Mouse (Mus musculus): Measurements from ENCODE around the gene Tmem184b. TPM values are rescaled to one million over a fixed set of nuclear protein-coding genes. Genes with fewer than 3 reads are reported as not detected.
A peak's percentile ranks its signal among the peaks of the same experiment; 100 is the strongest.

The Tmem184b gene
- polyA plus RNA-seq, 1 experiment from 2014 or later: 58.5 TPM

DNA sequence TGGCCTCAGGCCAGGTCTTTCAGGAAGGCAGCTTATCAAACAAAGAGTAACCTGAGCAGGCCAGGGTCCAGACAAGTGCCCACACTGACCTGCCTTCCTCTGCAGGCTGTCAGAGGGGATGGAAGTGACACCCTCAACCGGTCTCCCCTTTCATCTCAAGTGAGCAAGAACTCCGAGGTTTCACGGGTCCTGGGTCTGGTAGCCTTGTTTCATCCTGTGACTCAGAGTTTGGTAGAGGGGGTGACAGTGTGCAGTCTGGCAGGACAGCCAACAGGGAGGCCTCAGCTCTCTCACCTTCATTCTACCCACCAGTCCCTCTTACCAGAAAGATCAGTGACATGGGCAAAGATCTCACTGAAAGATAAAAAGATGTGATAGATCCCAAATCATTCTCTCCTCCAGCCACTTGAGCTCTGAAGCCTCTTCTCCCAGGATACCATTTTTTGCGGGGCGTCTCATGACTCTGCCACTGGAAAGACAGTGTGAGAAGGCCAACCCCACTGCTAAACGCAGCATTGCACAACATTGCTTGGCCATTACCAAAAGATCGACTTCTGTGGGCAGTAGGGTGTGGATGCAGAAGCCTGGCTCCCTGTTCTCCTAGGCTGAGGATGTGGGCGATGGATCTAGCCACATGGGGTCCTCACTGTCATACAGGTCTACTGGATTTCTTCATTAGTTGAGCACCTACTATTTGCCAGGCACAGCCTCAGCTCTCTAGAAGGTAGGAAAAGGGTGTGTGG is 57.1 kb downstream of the Tmem184b start, which contains the start of gene Maff:
TSS of gene Maff (plus strand) at position 571 of the 743 bp plus-strand sequence.
- Histone ChIP-seq H3K27me3 (replicated peaks) (no peaks in the 10 kb centered on the region), H3K36me3 (no peaks in the 10 kb centered on the region), H3K4me3 (replicated peaks) (peak within 1 kb of the TSS; percentile 76), H3K4me1 (peaks cover 16% of the 10 kb centered on the region), H3K9me3 (no peaks in the 10 kb centered on the region), H3K27ac (peak within 1 kb of the TSS; percentile 100), H3K9ac (peak within 1 kb of the TSS; percentile 73), H3K4me2 (peak within 1 kb of the TSS; percentile 86)
- WGBS: 53% methylated on average over 8 of the region's 8 CpGs
- ATAC-seq (ENCODE audit: insufficient read depth, low FRiP score, low read depth): no peak

DNA sequence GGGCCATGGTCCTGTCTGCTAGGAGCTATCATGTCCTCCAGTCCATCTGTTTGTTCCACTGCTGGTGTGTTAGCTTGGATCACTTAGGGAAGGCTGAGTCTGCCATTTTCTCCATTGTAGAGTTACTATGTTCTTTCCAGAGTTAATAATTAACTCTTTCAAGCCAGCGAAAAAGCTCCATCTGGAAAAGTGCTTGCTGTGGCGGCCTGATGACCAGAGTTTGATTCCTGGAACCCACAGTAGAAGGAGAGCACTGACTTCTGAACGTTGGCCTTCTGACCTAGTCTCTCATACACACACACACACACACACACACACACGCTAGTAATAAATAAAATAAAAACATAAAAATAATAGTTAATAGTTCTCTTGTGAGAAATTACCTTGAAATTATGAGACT is 58.7 kb downstream of the Tmem184b start:
- peaks cover 6% of the 10 kb centered on the region; the same call in 1 of the 2 replicates for H3K4me1 ChIP-seq
- H3K9me3 ChIP-seq: no peaks in the 10 kb centered on the region
- 63% methylated on average over 4 of the region's 4 CpGs for WGBS
- no peaks in the 10 kb centered on the region for H3K27me3 ChIP-seq (replicated peaks)
- ATAC-seq (ENCODE audit: insufficient read depth, low FRiP score, low read depth): no peak
- H3K4me3 ChIP-seq (replicated peaks): no peak overlapping the region
- no peaks in the 10 kb centered on the region for H3K36me3 ChIP-seq
- no peak overlapping the region for H3K9ac ChIP-seq
- H3K4me2 ChIP-seq: no peak overlapping the region
- no peak overlapping the region for H3K27ac ChIP-seq

DNA sequence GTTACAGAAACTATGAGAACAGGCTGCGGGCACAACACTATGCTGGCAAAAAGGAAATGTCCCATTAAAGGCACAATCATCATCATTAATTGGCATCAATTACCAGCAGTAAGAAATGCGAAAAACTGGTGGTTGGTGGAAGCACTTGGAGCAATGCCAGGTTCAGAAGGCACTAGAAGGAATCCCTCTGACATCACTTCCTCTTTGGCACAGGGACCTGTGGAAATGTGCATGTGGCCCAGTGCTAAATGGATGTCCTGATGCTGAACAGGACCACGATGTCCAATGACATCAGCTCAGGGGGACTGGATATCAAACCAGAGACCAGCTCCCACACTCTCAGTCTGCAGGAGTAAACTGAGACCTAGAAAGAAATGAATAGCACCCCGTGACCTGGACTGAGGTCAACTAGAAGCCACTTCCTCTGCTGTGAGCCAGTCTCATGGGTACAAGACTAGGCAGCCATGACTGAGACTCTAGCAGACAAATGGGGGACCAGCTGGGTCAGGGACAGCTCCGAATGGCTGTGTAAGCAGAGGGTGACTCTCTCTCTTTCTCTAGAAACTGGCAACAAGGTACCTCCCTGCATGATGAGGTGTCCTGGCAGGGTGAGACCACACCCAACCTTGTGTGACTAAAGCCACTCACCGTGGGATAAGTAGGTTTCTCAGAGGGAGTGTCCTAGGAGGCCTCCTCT is 60.6 kb downstream of the Tmem184b start:
- Histone ChIP-seq H3K4me3 (replicated peaks) (no peak overlapping the region), H3K27ac (no peak overlapping the region), H3K27me3 (replicated peaks) (no peaks in the 10 kb centered on the region; the same call in 1 of the 2 replicates), H3K4me1 (no peaks in the 10 kb centered on the region), H3K4me2 (no peak overlapping the region), H3K9me3 (no peaks in the 10 kb centered on the region), H3K9ac (no peak overlapping the region), H3K36me3 (no peaks in the 10 kb centered on the region)
- 66% methylated on average over 6 of the region's 6 CpGs for WGBS
- no peak for ATAC-seq (ENCODE audit: insufficient read depth, low FRiP score, low read depth)

DNA sequence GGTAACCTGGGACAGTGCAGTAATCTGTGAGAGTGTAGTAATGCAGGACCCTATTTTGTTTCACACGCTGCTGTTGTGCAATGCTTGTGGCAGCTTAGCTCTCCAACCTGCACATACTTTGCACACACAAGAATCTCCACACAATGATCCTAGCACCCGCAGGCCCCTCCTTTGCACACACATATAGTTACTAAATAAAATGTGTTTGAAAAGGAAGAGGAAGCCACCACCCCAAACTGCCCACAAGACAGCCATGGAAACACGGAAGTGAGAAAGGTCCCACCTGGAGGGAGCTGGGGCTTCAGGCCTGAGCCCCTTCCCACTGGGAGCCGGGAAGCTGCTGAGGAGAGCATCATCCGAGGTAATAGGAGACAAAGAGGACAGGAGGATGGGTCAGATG is 64.4 kb downstream of the Tmem184b start:
- ATAC-seq (ENCODE audit: insufficient read depth, low FRiP score, low read depth): no peak
- Histone ChIP-seq H3K27me3 (replicated peaks) (no peaks in the 10 kb centered on the region; the same call in 1 of the 2 replicates), H3K9ac (no peak overlapping the region), H3K27ac (no peak overlapping the region), H3K9me3 (no peaks in the 10 kb centered on the region), H3K4me2 (no peak overlapping the region), H3K4me1 (no peaks in the 10 kb centered on the region), H3K4me3 (replicated peaks) (no peak overlapping the region), H3K36me3 (no peaks in the 10 kb centered on the region)
- 64% methylated on average over 5 of the region's 5 CpGs for WGBS

DNA sequence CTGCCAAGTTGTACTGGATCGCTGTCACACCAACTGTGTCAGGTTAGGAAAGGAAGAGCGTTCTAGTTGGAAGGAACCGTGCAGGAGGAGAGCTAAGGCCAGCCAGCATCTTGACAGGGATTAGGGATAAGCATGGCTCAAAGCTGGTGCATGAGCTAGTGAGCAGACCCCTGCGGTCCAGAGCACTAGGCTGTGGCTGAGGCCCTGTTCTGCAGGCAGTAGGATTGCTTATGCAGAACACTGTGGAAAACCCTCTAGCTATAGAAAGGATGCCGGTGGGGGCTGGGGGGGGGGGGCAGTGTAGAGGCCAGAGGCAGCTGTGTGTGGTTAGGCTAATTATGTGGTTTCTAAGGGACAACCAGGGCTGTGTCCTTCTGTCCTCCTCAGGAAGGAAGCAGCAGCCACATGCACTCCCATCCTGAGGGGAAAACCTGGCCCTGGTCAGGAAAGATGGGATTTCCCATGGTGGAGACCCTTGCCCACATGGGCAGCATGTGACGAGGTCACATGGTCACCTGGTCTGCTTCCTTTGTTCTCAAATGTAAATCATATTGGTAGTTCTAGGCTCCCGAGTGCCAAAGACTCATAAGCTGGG is 68.2 kb downstream of the Tmem184b start:
- ATAC-seq (ENCODE audit: insufficient read depth, low FRiP score, low read depth): no peak
- H3K27me3 ChIP-seq (replicated peaks): no peaks in the 10 kb centered on the region; the same call in 1 of the 2 replicates
- no peak overlapping the region for H3K27ac ChIP-seq
- H3K36me3 ChIP-seq: no peaks in the 10 kb centered on the region
- no peak overlapping the region for H3K4me2 ChIP-seq
- H3K9me3 ChIP-seq: no peaks in the 10 kb centered on the region
- WGBS: 50% methylated on average over 7 of the region's 7 CpGs
- H3K9ac ChIP-seq: no peak overlapping the region
- H3K4me3 ChIP-seq (replicated peaks): no peak overlapping the region
- H3K4me1 ChIP-seq: 0 out of 2 replicates have a peak, but pooled peaks cover 4% of the 10 kb centered on the region

DNA sequence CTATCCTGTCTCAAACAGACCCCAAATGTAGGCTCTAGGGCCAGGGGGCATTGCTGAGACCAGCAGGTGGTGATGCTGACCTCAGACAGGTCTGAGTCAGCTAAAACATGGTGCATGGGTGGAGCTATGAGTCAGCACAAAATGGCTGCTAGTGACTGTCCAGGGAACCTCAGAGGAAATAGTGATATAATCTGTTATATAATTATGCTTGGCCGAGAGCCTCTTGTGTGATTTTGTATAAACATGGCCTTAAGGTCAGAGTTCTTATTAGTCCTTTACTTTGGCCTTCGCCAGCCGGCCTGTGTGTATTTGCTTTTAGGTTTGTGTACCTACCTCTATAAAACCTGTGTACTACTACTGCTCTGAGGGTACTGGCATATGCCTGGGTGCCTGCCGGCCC is 70.0 kb downstream of the Tmem184b start:
- Histone ChIP-seq H3K27me3 (replicated peaks) (no peaks in the 10 kb centered on the region), H3K9ac (no peak overlapping the region), H3K9me3 (no peaks in the 10 kb centered on the region), H3K27ac (no peak overlapping the region), H3K4me1 (0 out of 2 replicates have a peak, but pooled peaks cover 4% of the 10 kb centered on the region), H3K4me2 (no peak overlapping the region), H3K4me3 (replicated peaks) (no peak overlapping the region), H3K36me3 (no peaks in the 10 kb centered on the region)
- 39% methylated on average over 4 of the region's 4 CpGs for WGBS
- no peak; the same call in 1 of the 2 replicates for ATAC-seq (ENCODE audit: insufficient read depth, low FRiP score, low read depth)

DNA sequence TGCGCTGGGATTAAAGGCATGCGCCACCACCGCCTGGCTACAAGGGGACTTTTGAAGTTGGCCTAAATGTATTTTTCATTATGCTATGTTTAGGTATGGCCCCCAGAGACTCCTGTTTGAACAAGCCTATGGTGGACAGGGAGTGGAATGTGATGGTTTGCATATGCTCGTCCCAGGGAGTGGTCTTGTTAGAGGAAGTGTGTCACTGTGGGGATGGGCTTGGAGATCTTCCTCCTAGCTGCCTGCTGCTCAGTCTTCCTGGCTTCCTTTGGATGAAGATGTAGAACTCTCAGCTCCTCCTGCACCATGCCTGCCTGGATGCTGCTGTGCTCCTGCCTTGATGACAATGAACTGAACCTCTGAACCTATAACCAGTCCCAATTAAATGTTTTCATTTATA is 72.8 kb downstream of the Tmem184b start:
- WGBS: 42% methylated on average over 4 of the region's 4 CpGs
- no peak overlapping the region for H3K4me2 ChIP-seq
- H3K4me3 ChIP-seq (replicated peaks): no peak overlapping the region
- H3K9me3 ChIP-seq: no peaks in the 10 kb centered on the region
- H3K36me3 ChIP-seq: no peaks in the 10 kb centered on the region
- ATAC-seq (ENCODE audit: insufficient read depth, low FRiP score, low read depth): no peak
- peak overlapping the region; percentile 26; the same call in 1 of the 2 replicates for H3K27ac ChIP-seq
- H3K4me1 ChIP-seq: peaks cover 21% of the 10 kb centered on the region
- H3K9ac ChIP-seq: no peak overlapping the region
- no peaks in the 10 kb centered on the region for H3K27me3 ChIP-seq (replicated peaks)

DNA sequence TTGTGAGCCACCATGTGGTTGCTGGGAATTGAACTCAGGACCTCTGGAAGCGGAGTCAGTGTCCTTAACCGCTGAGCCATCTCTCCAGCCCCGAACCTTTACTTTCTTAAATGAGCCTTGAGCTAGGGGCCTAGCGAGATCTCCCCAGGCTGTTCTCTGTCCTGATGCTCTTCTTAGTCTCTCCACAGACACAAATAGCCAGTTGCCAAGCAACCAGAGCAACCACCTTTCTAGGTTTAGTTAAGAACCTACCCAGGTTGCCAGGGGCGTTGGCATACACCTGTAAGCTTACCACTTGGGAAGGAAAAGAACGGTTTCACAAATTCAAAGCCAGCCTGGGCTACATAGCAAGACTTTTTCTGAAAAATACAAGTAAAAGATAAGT is 73.4 kb downstream of the Tmem184b start:
- no peaks in the 10 kb centered on the region for H3K36me3 ChIP-seq
- no peak overlapping the region for H3K9ac ChIP-seq
- no peak for ATAC-seq (ENCODE audit: insufficient read depth, low FRiP score, low read depth)
- no peaks in the 10 kb centered on the region for H3K27me3 ChIP-seq (replicated peaks)
- 88% methylated on average over 6 of the region's 6 CpGs for WGBS
- peaks cover 27% of the 10 kb centered on the region for H3K4me1 ChIP-seq
- H3K4me3 ChIP-seq (replicated peaks): no peak overlapping the region
- H3K4me2 ChIP-seq: no peak overlapping the region
- H3K27ac ChIP-seq: peak overlapping the region; percentile 26; the same call in 1 of the 2 replicates
- no peaks in the 10 kb centered on the region for H3K9me3 ChIP-seq

DNA sequence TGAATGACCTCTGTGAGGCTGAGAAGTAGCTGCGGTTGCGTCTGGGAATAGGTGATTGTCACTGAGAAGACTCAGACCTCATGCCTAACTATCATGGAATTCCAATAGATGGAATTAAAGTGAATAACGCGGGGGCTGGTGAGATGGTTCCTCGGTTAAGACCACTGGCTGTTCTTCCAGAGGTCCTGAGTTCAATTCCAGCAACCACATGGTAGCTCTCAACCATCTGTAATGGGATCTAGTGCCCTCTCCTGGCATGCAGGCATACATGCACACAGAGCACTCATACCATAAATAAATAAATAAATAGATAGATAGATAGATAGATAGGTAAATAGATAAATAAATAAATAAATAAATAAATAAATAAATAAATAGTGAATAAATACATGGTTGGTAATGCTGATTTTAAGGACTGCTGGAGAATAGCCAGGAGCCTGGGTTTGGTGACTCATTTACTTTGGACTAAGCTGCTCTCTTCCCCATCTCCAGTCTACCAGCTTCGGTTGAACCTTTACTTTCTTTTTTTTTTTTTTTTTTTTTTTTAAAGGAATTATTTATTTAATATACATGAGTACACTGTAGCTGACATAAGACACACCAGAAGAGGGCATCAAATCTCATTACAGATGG is 73.9 kb downstream of the Tmem184b start:
- 94% methylated on average over 6 of the region's 6 CpGs for WGBS
- Histone ChIP-seq H3K9me3 (no peaks in the 10 kb centered on the region), H3K4me2 (no peak overlapping the region), H3K9ac (no peak overlapping the region), H3K27me3 (replicated peaks) (no peaks in the 10 kb centered on the region), H3K4me1 (peaks cover 31% of the 10 kb centered on the region), H3K36me3 (no peaks in the 10 kb centered on the region), H3K4me3 (replicated peaks) (no peak overlapping the region), H3K27ac (0 out of 2 replicates have a peak overlapping the region, but pooled peaks have one; percentile 97)
- no peak for ATAC-seq (ENCODE audit: insufficient read depth, low FRiP score, low read depth)

DNA sequence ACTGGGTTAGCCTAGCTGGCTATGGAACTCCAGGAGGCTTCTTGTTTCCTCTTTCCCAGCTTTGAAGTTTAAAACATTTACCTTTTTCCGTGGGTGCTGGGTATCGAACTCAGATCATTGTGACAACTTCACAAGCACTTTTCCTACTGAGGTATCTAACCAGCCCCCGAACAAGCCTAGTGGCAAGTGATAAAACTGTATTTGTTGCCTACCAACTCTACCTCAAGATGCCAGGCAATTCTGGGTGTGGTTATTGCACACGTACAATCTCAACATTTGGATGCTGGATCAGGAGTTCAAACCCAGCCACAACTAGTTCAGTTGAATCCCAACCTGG is 74.5 kb downstream of the Tmem184b start:
- peak overlapping the region; percentile 83; the same call in 1 of the 2 replicates for H3K4me2 ChIP-seq
- H3K4me1 ChIP-seq: peaks cover 37% of the 10 kb centered on the region
- no peak overlapping the region for H3K9ac ChIP-seq
- H3K36me3 ChIP-seq: no peaks in the 10 kb centered on the region
- no peak overlapping the region; the same call in 1 of the 2 replicates for H3K4me3 ChIP-seq (replicated peaks)
- no peak for ATAC-seq (ENCODE audit: insufficient read depth, low FRiP score, low read depth)
- no peaks in the 10 kb centered on the region for H3K9me3 ChIP-seq
- H3K27me3 ChIP-seq (replicated peaks): no peaks in the 10 kb centered on the region
- WGBS: 84% methylated on average over 4 of the region's 4 CpGs
- peak overlapping the region; percentile 97; the same call in 1 of the 2 replicates for H3K27ac ChIP-seq

DNA sequence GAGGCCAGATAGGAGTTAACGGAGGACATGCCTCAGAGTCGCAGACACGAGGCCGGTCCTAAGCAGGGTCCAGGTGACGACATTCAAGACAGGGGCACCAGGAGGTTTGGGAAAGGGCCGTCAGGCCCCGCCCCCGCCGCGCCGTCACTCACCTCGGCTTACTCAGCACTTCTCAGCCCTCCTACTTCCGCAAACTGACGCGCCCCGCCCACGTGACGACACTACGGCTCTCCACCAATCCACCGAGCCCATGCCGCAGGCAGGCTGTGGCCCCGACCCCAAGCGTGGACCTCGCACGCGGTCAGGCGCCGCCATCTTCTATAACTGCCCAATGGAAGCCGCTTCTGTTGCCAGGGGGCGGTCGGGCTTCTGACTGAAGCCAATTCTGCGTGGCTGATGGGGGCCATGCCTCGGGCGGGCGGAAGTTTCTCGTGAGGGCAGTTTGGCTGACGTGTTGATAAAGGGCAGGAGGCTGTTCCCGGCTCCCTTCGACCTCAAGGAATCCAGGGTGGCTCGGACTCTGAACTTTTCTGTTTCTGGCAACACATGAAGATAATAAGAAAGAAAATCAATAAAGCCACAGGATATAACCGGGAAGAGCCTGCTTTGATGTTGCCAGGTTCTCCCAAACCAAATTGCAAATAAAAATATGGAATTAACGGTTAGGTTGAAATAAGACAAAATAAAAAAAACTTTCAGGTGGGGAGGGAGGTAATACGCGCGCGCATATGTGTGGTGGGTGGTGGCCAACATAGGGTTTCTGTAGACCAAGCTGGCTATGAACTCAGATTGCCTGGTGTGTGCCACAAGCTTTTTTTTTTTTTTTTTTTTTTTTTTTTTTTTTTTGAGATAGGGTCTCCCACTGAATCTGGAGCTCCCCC is 75.1 kb downstream of the Tmem184b start, which contains the start of gene Pla2g6:
TSS of gene Pla2g6 (minus strand) at position 333 of the 881 bp plus-strand sequence.
- peak; percentile 95 for ATAC-seq (ENCODE audit: insufficient read depth, low FRiP score, low read depth)
- peak within 1 kb of the TSS; percentile 83 for H3K4me2 ChIP-seq
- 3% methylated on average over 45 of the region's 46 CpGs for WGBS
- H3K9me3 ChIP-seq: no peaks in the 10 kb centered on the region
- H3K27me3 ChIP-seq (replicated peaks): no peaks in the 10 kb centered on the region
- H3K36me3 ChIP-seq: no peaks in the 10 kb centered on the region
- H3K27ac ChIP-seq: peak within 1 kb of the TSS; percentile 97
- H3K4me1 ChIP-seq: peaks cover 43% of the 10 kb centered on the region
- peak within 1 kb of the TSS; percentile 46 for H3K9ac ChIP-seq
- H3K4me3 ChIP-seq (replicated peaks): peak within 1 kb of the TSS; percentile 62

Data from stomach, embryonic 15.5 days (tissue).